Mouse (Mus musculus) cerebellum, postnatal 10 days (tissue): ENCODE results near the gene Cyp4f39.
"Not testable (repeated sequence)": the region's sequence is repeated elsewhere in the genome, so short reads cannot be mapped to it uniquely, and the experiment has no call there.

Experiments
- DNase-seq, 2 experiments: peaks; one replicate each; pipeline ENCODE4 v3.0.0; 2021; ENCODE audit warnings: mixed read lengths in 2 of 2

The Cyp4f39 gene

DNA sequence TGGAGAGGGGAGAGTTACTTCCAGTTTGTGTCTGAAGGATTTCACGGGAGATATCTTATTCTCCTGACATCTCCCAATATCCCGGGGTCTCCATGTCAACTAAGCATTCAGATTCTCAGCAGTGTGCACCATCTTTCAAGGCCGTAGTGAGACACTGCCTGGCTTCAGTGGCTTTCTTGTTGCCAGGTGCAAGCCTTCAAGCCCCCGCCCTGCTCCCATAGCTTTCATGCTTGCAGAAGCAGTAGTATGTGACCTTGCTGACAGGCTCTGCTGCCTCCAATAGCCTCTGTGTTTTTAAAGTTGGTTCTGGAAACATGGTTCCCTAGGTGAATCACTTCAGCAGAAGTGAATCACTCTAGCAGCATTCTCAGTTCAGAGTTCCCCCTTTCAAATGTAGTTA lies 79.8 kb downstream of the Cyp4f39 start:
- DNase-seq, result not testable (repeated sequence)

DNA sequence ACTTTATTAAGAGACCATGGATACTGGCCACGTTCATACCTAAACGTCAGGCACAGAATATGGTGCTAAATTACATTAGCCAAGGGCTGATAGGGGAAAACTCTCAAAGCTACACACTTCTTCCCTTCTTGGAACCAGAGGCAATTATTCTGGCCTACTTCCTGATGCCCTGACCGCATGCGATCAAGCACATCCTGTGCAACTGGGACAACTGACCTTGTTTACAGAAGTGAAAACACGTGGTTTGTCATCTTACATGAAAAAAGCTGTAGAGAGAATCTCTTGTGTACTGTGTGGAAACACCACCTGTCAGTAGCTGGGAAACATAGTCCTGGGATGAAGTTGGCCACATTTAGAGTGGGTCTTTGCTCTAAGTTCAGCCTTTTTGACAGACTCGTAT lies 81.5 kb downstream of the Cyp4f39 start:
- no peak for DNase-seq

GRCm38 (mm10) chr17:32536051-32536866 lies 83.7 kb downstream of the Cyp4f39 start, which contains the start of gene Cyp4f16:
Gene Cyp4f16, plus strand, starts transcription at chr17:32536558.
- peak; percentile 97 for DNase-seq

- DNase-seq, result peak; percentile 55 to 57
These were observed 84.3 kb downstream of the Cyp4f39 start for GRCm38 (mm10) chr17:32536867-32537250.
